Mouse (Mus musculus) layer of hippocampus, postnatal 10 days (tissue): ENCODE results near the gene Prune1. TPM values are rescaled to one million over a fixed set of nuclear protein-coding genes. Genes with fewer than 3 reads are reported as not detected.
A peak's percentile ranks its signal among the peaks of the same experiment; 100 is the strongest.

Source experiments
- DNase-seq, 2 experiments: peaks; one replicate each; pipeline ENCODE4 v3.0.0; 2021; ENCODE audit warnings: low spot score in 2 of 2
- long read RNA-seq: library from polyadenylated mRNA; stranded (forward); transcript quantifications from one replicate; pipeline ENCODE4 v2.0.0, GENCODE M21; 2023
- total RNA-seq, 2 experiments: library from RNA; stranded (reverse); gene quantifications; 2 replicates each; pipeline ENCODE4 v1.2.3; 2021

The Prune1 gene
- 10 to 100 TPM; 34.9 to 36.3 TPM for total RNA-seq
- long read RNA-seq, transcript Prune1-201 (8 exons, 3,140 nt), result major isoform, 19 of 28 reads
- long read RNA-seq, partial matches to known transcripts, result 8 of 28 reads
- long read RNA-seq, other reads (novel, unspliced or antisense), result 1 of 28 reads

DNA sequence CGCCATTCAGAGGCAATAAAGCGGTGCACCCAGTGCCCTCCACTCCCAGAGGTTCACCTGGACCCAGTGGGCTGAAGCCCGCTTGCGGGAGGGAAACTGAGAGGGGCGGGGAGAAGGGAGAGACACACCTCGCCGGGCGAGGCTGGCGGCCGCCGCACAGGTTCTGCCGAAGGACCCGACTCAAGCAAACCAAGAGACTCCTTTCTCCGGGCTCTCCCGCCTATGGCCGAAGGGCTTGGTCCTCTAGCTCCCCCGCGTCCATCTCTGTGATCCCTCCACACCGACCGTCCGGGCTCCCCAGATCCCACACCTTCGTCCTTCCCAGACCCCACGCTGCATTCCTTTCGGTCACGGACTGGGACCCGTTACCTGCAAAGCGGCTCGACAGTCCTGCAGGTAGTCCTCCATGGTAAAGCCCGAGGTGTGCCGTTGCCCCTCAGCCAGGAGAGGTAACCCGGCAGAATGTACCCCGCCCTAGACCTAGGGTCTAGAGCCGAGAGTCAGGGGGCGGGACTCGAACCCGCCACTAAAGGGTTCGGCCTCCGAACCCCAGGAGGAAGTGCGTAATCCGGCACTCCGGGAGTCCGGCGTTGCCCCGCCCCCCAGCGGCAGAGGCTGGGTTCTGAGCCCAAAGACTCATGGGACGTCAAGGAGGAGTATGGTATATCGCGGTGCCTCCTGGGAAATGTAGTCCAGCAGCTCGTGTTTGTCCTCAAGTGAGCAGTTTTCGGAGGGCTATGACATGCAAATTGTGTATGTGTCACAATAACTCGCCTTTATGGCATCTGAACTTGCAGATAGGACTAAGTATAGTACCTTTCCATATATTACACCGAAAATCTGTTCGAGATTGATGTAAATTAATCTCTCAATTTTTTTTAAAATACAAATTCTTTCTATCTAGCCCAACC, at the start of gene Prune1, which contains the start of gene Mindy1:
Gene Prune1 (minus strand): TSS at position 861 of the 911 bp plus-strand sequence.
Gene Mindy1 (plus strand): TSS at position 130 of the 911 bp plus-strand sequence.
- peak; percentile 99 for DNase-seq

DNA sequence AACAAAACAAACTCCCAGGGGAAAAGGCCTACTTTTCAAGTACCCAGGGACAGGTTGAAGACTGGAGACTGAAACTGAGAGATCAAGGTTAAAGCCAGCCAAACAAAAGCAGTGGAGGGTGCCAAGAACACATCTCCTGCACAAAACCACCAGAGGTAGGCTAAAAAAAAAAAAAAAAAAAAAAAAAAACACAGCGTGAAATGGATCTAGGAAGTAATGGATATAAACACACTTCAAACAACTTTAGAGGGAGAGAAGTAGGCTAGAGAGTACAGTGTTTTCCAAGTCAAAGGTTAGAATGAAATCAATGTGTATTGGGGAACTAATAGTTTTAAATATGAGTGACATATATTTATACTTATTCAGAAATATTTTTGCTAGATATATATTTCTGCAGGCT, 49.7 kb upstream of the Prune1 start:
- DNase-seq, result no peak

DNA sequence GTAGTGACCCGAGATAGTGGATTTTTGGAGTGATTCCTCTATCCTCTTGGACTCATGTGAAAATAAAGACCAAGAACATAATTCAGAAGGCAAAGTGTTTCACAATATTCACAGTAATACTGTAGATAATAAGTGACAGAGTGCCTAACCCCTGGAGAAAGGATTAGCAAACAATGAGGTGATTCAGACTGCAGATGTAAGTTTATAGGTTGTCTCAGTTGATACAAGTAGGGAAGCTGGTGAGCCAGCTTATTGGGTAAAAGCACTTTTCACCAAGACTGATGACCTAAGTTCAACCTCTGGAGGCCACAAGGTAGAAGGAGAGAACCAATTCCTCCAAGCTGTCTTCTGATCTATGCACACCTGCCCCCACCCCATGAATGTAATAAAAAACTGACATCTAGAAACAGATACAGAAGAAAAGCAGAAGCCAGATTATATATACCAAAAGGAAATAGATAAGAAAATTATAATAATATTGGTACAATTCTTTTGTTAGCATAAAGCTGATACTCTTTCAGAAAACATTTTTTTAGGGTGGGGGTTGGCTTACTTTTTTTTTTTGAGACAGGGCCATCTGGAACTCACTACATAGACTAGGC, 47.0 kb upstream of the Prune1 start:
- no peak for DNase-seq

DNA sequence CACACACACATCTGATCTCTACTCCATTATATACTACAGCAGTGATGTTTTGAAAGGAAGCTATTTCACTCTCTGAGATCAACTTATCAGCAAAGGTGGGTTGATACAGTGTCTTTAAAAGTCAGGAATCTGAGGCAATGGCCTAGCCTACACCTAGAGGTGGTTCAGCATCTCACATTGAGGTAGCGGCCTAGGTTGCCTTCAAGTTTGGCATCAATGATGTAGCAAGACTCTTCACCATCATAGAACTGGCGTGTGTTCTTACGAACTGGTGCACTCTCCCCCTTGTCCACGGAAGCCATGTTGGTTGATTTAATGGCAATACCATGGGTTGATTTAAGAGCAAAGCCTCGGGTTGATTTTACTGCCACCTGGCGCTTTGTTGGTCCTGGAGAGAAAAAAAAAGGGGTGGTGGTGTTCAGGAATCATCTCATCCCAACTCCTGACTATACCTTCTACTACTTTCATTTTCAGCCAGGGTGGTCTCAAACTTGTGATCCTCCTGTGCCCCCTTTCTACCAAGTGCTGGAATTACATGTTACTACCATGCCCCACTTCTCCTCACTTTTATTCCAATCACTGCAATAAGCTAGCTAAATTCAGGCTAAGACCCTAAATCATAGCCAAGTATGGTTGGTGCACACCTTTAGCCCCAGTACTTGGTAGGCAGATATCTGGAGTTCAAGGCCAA, 42.7 kb upstream of the Prune1 start:
- no peak for DNase-seq

- DNase-seq, result no peak
Measured at GRCm38 (mm10) chr3:95323429-95323828, 41.6 kb upstream of the Prune1 start.

DNA sequence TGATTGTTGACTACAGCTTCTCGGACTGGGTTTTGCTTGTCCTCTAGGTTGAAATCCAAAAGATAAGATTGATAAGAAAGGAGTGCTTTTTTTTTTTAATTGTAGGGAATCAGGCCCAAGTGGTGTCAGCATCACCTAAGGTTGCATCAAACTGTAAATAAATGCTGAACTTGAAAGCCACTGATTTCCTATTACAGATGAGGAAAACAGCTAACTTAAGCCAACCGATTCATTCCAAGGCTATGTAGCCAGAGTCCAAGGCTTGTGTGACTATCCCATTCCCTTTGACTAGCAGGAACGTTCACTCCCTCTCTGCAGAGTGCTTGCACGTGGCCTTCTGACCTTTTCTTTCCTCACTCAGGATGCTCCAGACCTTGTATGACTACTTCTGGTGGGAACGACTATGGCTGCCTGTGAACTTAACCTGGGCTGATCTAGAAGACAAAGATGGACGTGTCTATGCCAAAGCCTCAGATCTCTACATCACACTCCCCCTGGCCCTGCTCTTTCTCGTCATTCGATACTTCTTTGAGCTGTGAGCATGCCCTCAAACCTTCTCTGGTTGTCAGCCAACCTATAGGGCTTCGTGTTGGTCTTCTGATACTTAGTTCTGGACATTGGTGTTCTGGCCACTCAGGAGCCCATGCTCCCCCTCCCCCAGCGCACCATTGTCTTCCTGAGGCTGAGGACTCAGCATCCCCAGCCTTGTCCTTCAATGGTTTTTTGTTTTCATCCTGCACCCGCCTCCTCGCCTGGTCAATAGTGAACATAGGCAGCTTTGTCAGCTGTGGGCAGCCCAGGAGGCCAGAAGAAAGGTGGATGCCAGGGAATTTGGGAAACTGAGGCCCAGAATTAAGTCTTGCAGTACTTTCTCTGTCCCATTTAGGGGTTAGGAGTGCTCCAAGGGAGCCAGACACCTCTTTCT, 38.1 kb upstream of the Prune1 start:
- no peak for DNase-seq

DNA sequence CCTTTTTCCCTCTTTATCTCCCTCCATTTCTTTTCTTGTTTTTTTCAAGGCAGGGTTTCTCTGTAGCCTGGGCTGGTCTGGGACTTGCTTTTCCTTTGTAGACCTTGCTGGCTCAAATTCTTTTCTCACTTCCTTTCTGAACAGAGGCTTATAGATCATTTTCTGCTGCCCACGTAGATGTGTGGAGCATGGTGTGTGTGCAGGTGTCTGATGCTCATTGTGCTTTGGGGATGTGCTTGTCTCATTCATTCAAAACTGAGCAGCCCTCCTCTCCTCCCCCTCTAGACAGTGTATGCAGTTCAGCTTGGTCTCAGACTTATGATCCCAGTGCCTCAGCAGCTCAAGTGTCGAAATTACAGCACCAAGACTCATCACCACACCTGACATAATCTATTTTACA, 37.2 kb upstream of the Prune1 start:
- DNase-seq, result no peak

GRCm38 (mm10) chr3:95318548-95318947, 36.7 kb upstream of the Prune1 start:
- DNase-seq, result no peak

GRCm38 (mm10) chr3:95317414-95318080, 35.7 kb upstream of the Prune1 start:
- peak; percentile 43 to 63 for DNase-seq

- no peak for DNase-seq
Measured at GRCm38 (mm10) chr3:95315844-95316550, 34.1 kb upstream of the Prune1 start.

- DNase-seq, result peak; percentile 80 to 85
Measured at GRCm38 (mm10) chr3:95315094-95315843, 33.4 kb upstream of the Prune1 start.

DNA sequence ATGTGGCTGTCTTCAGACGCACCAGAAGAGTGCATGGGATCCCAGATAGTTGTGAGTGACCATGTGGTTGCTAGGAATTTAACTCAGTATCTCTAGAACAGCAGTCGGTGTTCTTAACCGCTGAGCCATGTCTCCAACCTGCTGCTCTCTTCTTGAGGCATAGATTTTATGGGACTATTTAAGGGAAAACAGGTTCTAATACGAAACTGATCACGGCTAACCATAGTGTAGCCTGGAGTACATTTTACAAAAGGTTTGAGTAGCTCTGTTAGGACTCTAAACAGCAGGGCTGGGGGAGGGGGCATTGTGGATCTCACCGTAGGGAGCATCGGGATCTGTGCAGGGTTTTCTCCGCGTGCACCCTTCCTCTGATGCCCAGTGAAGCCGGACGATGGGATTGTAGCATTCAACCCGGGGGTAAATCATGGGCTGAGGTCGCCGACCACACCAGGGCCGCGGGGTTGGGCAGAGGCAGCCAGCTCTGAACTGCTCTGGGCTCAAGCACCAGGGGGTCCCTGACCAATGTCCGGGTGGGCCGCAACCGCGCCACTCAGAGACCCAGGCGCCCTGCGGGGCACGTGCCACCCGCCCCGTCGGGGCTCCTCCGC, 32.7 kb upstream of the Prune1 start, which contains the start of gene Cers2:
Gene Cers2 (plus strand): TSS at position 306 of the 608 bp plus-strand sequence.
- DNase-seq, result no peak

- no peak for DNase-seq
Measured at GRCm38 (mm10) chr3:95314075-95314474, 32.2 kb upstream of the Prune1 start.

DNA sequence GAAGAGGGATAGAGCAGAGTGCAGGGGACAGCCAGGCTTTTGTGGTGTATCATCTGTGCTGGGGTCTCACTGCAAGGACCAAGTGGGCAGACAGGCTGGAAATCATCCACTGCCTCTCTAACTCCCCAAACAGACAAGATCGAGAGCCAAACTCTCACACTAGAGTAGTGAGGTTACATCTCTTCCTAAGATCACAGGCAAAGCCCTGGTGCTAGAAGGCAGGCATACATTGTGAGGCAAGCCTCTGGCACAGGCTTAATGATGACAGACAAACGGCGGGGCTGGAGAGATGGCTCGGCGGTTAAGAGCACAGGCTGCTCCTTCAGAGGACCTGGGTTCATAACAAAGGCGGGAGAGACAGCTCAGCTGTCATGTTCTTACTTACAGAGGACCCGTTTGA, 31.6 kb upstream of the Prune1 start:
- DNase-seq, result no peak

DNA sequence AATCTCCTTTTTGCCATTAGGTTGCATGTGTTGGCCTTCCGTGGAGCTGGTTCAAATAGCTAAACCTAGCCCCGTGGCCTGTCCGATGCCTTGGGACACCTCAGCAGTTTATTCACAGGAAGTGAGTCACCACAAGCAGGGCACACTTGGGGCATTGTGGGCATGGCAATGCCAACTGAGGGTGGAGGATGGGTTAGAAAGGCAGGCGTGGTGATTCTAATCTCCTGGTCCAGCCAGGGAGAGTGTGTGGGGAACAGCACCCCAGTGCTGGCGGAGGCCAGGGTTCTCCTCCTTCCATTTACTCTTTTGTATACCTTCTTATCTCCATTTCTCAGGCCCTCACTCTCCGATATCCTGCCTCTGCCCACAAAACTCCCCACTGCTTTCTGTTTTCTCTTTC, 30.7 kb upstream of the Prune1 start:
- no peak for DNase-seq

DNA sequence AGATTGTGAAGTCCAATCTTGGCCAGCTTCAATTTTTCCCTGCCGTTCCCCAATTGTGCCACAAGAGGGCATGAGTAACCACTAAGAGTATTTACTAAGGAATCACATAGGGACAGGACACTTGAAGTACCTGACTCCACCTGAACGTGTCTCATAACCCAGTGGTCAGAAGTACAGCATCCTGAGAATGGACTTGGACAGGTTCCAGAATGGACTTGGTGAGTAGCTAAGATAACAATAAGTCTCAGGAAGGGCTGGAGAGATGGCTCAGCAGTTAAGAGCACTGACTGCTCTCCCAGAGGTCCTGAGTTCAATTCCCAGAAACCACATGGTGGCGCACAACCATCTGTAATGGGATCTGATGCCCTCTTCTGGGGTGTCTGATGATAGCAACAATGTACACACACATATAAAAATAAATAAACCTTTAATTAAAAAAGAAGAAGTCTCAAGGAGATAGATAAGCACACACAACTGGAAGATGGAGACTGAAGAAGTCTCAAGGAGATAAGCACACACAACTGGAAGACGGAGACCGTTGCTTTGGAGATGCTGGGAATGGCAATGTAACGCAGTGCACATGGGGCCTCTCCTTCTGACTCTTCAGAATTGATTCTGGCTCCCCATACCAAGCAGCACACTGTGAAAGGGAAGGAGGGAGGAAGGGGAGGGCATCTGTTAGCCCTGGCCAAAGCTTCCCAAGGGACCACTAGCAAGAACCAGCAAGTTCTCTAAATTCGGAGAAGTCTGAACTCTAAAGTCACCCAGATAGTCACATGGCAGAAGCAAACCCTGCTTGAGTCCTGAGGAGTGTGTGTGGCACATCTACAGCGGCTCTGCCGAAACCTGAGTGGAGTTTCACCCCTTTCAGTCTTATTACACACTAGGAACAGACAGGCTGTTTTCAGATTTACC, 29.3 kb upstream of the Prune1 start:
- DNase-seq, result peak; percentile 64 to 69

- no peak for DNase-seq
Measured at GRCm38 (mm10) chr3:95310496-95310895, 28.6 kb upstream of the Prune1 start.
